Mouse (Mus musculus) bone marrow, adult 2 months (tissue): ENCODE results near the gene Rac1.

Experiments used
- CTCF ChIP-seq: fragments of 200-500 bp; IDR thresholded peaks from 2 replicates; pipeline ENCODE4 v1.5.1; 2011; ENCODE audit warnings: low read length, control low read depth; ENCODE audit not compliant: control insufficient read depth, insufficient read depth
- POLR2A ChIP-seq: fragments of 200-500 bp; IDR thresholded peaks from 2 replicates; pipeline ENCODE4 v1.6.1; 2011; ENCODE audit warnings: low read depth, mild to moderate bottlenecking, control low read depth, low read length, borderline replicate concordance; ENCODE audit not compliant: control insufficient read depth

- no peak for TF ChIP-seq CTCF
- no peak for TF ChIP-seq POLR2A
These were observed 49.9 kb downstream of the Rac1 start for GRCm38 (mm10) chr5:143477901-143478300.
